Mouse (Mus musculus): ENCODE measurements around the gene Efcab11.

DNA sequence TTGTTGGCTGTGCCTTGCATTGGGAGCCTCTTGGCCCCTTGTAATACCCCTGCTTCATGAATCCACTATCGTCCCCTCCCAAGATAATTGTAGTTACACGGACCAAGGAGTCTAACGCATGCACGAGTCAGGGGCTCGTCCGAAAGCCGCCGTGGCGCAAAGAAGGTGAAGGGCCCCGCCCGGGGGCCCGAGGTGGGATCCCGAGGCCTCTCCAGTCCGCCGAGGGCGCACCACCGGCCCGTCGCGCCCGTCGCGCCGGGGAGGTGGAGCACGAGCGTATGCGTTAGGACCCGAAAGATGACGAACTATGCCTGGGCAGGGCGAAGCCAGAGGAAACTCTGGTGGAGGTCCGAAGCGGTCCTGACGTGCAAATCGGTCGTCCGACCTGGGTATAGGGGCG lies 239.3 kb downstream of the Efcab11 start:
- TF ChIP-seq CTCF (IDR thresholded peaks at IDR 0.05; ENCODE audit: low read depth) = no peak
- no peak for TF ChIP-seq EP300 (optimal IDR thresholded peaks at IDR 0.05)
